Mouse (Mus musculus): Measurements from ENCODE around the gene Treh. TPM values are rescaled to one million over a fixed set of nuclear protein-coding genes. Genes with fewer than 3 reads are reported as not detected.

Treh gene
- polyA plus RNA-seq, 1 experiment from 2014 or later = not detected

DNA sequence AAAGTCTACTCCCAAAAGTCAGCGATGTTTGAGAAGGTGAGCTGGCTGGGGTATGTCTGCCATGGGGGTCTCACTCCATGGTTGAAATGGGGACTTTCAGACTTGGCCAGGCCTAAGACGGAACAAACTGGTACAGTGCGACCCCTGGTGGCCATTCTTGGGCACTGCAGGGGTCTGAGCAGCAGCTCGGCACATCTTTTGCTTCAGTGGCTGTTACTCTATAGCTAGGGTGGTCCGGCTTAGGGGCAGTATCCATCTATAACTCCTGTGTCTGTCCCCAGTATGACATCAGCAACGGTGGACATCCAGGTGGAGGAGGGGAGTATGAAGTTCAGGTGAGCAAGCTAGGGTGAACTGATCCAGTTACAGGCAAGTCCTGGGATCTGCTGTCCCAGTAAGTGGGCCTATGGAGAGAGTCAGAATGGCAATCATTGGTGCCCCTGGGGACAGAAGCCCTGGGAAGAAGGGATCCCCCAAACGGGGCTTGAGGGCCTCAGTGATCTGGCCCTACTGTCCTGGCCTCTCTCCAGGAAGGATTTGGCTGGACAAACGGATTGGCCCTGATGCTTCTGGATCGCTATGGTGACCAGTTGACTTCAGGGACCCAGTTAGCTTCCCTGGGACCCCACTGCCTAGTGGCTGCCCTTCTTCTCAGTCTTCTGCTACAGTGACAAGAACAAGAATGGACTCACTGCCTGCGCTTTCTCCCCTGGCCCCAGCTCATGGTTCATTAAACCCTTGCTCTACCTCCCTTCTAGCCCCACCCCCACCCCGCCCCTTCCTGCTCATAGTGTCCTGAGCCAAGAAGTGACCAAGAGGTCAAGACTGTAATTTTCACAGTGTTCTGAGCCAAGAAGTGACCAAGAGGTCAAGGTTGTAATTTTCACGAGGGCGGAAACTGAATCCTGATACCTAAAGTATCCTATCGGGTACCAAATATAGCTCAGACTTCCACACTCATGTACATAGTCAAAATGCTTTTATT, 12.6 kb downstream of the Treh start:
- Histone ChIP-seq H3K9ac (peak overlapping the region; percentile 46), H3K4me2 (no peak overlapping the region), H3K36me3 (peaks cover 36% of the 10 kb centered on the region), H3K9me3 (no peaks in the 10 kb centered on the region), H3K27ac (peak overlapping the region; percentile 73), H3K4me3 (no peak overlapping the region), H3K27me3 (no peaks in the 10 kb centered on the region), H3K4me1 (replicated peaks) (peaks cover 27% of the 10 kb centered on the region)
- WGBS = 28% methylated on average over 14 of the region's 14 CpGs
- ATAC-seq (ENCODE audit: low FRiP score) = peak; percentile 53

DNA sequence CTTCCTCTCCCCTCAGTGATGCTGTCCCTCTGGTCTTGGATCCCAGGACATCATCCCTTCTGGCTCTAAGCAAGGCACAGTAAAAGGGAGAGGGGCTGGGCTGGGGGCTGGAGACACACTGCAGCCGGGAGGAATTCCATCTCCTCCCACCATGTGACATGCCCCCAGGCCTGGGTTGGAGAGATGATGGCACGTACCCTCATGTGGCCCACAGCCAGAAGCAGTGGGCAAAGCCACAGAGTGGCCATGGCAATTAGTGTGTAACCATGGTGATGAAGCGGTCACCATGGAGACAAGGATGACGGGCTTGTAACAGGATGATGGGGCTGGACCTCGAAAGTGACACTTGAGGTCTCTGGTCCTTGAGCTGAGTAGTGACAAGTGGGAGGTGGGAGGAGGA, 13.6 kb downstream of the Treh start:
- WGBS = 19% methylated on average over 5 of the region's 5 CpGs
- Histone ChIP-seq H3K4me3 (no peak overlapping the region), H3K27me3 (no peaks in the 10 kb centered on the region), H3K4me2 (0 out of 2 replicates have a peak overlapping the region, but pooled peaks have one; percentile 13), H3K9me3 (no peaks in the 10 kb centered on the region), H3K9ac (peak overlapping the region; percentile 49; the same call in 1 of the 2 replicates), H3K36me3 (peaks cover 46% of the 10 kb centered on the region), H3K4me1 (replicated peaks) (peaks cover 30% of the 10 kb centered on the region), H3K27ac (peak overlapping the region; percentile 73)
- ATAC-seq (ENCODE audit: low FRiP score) = peak; percentile 72

DNA sequence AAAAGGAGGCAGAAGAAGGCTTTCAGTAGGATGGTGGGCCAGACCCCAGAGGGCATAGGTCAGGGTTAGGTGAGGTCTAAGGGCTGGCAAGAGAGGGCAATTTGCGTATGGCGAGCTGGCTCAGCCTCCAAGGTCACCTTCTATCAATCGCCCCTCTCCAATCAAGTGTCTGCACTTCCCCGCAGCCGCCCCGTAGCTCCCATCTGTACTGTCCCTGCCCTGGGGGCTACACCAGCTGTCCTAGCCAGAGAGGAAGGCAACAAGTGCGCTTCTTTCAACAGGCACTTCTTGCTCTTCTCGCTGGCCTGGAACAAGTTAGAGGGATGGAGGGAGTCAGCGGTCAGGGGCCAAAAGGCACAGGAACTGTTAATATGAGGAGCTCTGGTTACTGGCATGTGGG, 15.0 kb downstream of the Treh start:
- Histone ChIP-seq H3K4me2 (no peak overlapping the region), H3K4me1 (replicated peaks) (peaks cover 30% of the 10 kb centered on the region), H3K27ac (no peak overlapping the region), H3K9me3 (no peaks in the 10 kb centered on the region), H3K27me3 (no peaks in the 10 kb centered on the region), H3K36me3 (peaks cover 59% of the 10 kb centered on the region), H3K4me3 (no peak overlapping the region), H3K9ac (no peak overlapping the region)
- no peak for ATAC-seq (ENCODE audit: low FRiP score)
- WGBS = 65% methylated on average over 9 of the region's 9 CpGs

DNA sequence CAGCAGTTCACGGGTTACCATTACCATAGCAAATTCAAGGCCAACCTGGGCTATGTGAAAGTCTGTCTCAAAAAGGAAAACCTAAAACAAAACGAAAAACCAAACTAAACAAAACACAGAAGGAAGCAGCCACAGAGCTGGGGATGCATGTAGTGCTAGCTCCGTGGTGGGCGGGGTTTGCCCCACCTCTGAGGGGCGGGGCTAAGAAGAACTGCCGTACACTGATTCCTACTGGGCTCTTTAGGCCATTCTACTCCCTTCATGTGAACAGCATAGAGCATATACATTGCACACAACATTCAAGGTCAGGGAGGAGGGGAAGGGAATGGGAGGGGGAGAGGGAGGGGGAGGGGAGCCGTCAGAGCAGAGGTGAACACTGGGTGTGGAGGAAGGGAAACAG, 17.6 kb downstream of the Treh start:
- 51% methylated on average over 7 of the region's 7 CpGs for WGBS
- peaks cover 86% of the 10 kb centered on the region for H3K36me3 ChIP-seq
- H3K27me3 ChIP-seq = no peaks in the 10 kb centered on the region
- no peak for ATAC-seq (ENCODE audit: low FRiP score)
- H3K4me1 ChIP-seq (replicated peaks) = peaks cover 27% of the 10 kb centered on the region
- H3K27ac ChIP-seq = no peak overlapping the region
- no peak overlapping the region for H3K4me3 ChIP-seq
- H3K9me3 ChIP-seq = no peaks in the 10 kb centered on the region
- no peak overlapping the region for H3K9ac ChIP-seq
- no peak overlapping the region for H3K4me2 ChIP-seq

DNA sequence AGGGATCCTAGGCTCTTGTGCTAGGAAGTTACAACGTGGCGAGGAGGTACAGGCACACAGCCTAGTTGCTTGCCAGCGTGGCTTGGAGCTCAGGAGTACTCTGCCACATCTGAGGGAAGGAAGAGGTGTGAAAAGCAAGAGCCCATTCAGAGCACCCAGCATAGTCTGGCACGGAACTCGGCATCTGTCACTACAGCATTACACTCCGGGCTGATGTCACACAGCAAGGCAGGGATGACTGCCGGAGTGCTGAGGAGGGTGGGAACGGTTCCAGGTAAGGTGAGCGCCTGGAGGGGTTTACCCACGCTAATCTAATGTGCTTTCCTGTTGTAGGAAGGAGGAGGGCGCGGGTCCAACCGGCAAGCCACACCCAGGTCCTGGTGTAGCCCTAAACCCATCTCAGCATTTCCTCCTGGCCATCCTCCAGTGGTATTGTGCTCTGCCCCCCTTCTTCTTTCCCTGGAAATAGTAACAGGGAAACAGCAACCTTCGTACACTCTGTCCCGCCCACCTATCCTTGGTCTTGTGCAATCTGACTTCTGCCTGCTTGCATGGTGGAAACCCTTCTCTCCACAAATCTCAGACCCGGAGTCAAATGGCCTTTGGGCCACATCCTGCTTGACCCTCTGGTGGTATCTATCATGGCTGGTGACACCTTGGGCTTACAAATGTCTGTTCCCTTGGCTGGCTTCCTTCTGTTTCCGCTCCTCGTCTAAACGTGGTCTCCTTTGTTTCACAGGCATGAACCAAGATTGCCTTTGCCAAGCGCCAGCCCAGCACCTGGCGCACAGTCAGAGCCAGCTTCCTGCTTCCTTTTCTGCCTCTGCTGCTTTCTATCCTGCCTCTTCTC, 18.9 kb downstream of the Treh start:
- H3K4me2 ChIP-seq = no peak overlapping the region
- H3K4me1 ChIP-seq (replicated peaks) = peaks cover 15% of the 10 kb centered on the region
- H3K4me3 ChIP-seq = no peak overlapping the region
- H3K27me3 ChIP-seq = no peaks in the 10 kb centered on the region
- 0 out of 2 replicates have a peak overlapping the region, but pooled peaks have one; percentile 16 for H3K9ac ChIP-seq
- ATAC-seq (ENCODE audit: low FRiP score) = no peak
- H3K27ac ChIP-seq = no peak overlapping the region; the same call in 1 of the 2 replicates
- no peaks in the 10 kb centered on the region for H3K9me3 ChIP-seq
- H3K36me3 ChIP-seq = peaks cover 92% of the 10 kb centered on the region
- 86% methylated on average over 21 of the region's 21 CpGs for WGBS

DNA sequence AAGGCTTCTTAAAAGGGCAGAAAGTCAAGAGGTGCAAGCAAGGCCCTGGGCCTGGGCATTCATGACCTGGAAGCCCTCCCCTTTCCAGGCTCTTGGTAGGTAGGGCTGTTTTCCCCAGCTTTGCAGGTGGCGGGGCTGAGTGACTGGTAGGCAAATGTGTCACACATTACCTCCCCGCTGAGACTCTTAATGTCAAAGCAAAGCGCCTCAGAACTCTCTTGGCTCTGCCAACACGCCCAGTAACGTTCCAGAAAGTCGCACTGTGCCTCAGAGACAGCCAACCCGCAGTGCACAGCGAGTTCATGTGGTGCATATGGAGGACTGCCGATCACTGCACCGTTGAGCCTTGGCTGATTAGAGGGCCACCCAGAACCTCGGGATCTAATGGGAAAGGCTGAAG, 20.0 kb downstream of the Treh start:
- H3K27me3 ChIP-seq = no peaks in the 10 kb centered on the region
- H3K4me3 ChIP-seq = no peak overlapping the region
- H3K27ac ChIP-seq = no peak overlapping the region
- 0 out of 2 replicates have a peak, but pooled peaks cover 4% of the 10 kb centered on the region for H3K4me1 ChIP-seq (replicated peaks)
- ATAC-seq (ENCODE audit: low FRiP score) = no peak
- H3K36me3 ChIP-seq = peaks cover 92% of the 10 kb centered on the region
- WGBS = 82% methylated on average over 11 of the region's 11 CpGs
- H3K9me3 ChIP-seq = no peaks in the 10 kb centered on the region
- H3K9ac ChIP-seq = no peak overlapping the region
- H3K4me2 ChIP-seq = no peak overlapping the region

DNA sequence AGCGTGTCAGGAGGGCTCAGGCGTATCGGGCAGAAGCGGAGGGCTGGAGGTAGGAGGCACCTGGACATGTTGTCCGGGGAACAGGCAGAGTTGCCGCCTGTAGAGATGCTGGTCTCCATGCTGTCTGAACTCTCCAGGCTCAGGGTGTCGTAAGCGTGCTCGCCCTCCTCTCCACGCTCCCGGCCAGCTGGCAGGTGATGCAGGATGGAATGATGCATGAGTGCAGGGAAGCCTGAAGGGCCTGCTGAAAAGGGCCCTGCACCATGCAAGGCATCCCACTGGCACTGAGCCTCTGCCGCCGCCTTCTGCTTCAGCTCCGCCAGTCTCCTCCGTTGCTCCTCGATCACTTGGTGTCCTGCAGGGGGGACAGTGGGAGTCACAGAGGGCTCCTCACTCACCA, 24.8 kb downstream of the Treh start:
- WGBS = 95% methylated on average over 16 of the region's 16 CpGs
- Histone ChIP-seq H3K27me3 (no peaks in the 10 kb centered on the region), H3K4me2 (no peak overlapping the region), H3K36me3 (peaks cover 100% of the 10 kb centered on the region), H3K9me3 (no peaks in the 10 kb centered on the region), H3K27ac (no peak overlapping the region), H3K9ac (no peak overlapping the region), H3K4me3 (no peak overlapping the region), H3K4me1 (replicated peaks) (no peaks in the 10 kb centered on the region)
- ATAC-seq (ENCODE audit: low FRiP score) = no peak

DNA sequence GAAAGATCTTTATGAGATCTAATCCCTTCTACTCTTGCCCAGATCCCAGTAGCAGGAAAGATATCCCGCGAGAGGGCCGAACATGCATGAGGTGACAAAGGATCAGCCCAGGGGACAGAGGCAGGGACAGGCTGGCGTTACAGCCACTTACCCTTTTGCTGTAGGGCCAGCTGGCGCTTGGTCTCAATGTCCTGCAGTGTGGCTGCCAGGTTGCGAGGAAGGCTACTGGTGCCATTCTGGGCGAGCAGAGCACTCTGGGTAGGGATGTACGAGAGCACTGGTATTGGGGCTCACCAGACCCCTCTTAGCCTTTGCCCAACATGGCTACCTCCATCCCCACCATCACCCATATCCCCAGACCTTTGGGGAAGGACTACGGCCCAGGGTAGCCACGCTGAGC, 26.2 kb downstream of the Treh start:
- no peak overlapping the region for H3K4me2 ChIP-seq
- H3K9me3 ChIP-seq = no peaks in the 10 kb centered on the region
- ATAC-seq (ENCODE audit: low FRiP score) = no peak
- peak overlapping the region; percentile 13; the same call in 1 of the 2 replicates for H3K9ac ChIP-seq
- no peaks in the 10 kb centered on the region for H3K27me3 ChIP-seq
- no peak overlapping the region for H3K4me3 ChIP-seq
- no peak overlapping the region for H3K27ac ChIP-seq
- H3K36me3 ChIP-seq = peaks cover 100% of the 10 kb centered on the region
- no peaks in the 10 kb centered on the region for H3K4me1 ChIP-seq (replicated peaks)
- WGBS = 92% methylated on average over 10 of the region's 10 CpGs

DNA sequence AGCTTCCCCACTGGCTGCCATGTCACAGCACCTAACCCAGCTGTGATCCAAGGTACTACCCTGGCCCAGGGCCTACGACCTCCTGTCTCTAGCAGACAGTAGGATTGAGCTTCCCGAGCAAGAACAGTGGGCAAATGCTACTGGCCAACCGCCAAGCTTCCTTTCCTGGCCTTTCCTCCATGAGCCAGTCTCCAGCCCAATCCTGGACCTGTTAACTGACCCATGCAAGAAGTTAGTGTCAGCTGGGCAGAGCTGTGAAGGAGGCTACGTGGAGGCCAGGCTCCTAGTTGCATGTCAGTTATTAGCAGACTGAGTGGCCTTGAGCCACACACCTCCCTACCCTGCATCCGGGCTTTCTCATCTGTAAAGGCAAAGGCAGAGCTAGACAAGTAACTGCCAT, 26.7 kb downstream of the Treh start:
- 87% methylated on average over 5 of the region's 5 CpGs for WGBS
- Histone ChIP-seq H3K4me3 (no peak overlapping the region), H3K9ac (no peak overlapping the region; the same call in 1 of the 2 replicates), H3K9me3 (no peaks in the 10 kb centered on the region), H3K27me3 (no peaks in the 10 kb centered on the region), H3K4me1 (replicated peaks) (no peaks in the 10 kb centered on the region), H3K4me2 (no peak overlapping the region), H3K27ac (no peak overlapping the region), H3K36me3 (peaks cover 99% of the 10 kb centered on the region)
- no peak for ATAC-seq (ENCODE audit: low FRiP score)

DNA sequence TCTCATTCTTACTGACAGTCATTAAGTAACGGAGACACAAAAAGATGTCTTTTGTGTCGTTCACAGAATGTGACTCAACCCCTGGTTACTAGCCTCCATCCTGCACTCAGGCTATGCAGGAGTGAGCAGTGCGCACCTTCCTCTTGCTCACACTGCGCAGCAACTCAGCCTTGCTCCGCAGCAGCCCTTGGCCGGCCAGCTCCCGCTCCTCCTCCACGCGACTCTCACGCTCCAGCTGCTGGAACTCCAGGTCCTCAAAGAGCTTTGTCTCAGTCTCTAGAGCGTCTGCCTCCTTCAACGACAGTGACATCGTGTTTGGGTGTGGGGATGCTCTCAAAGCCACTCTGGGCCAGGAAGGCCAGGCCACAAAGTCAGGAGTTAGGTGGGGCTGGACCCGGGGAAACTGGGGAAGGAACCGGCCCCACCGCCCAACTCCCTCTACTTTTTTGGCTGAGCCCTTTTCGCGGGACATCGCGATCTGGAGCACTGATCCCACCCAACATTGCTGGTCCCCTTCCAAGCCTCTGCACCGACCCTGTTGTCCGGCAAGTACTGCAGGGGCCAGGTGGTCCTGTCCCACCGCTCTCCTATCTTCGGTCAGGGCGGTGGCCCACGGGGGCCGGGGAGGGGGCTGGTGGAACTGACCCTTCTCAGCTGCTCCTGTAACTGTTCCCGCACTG, 34.9 kb downstream of the Treh start:
- H3K27me3 ChIP-seq = peaks cover 4% of the 10 kb centered on the region; the same call in 1 of the 2 replicates
- H3K4me3 ChIP-seq = peak overlapping the region; percentile 27
- peak; percentile 39 for ATAC-seq (ENCODE audit: low FRiP score)
- peaks cover 23% of the 10 kb centered on the region for H3K4me1 ChIP-seq (replicated peaks)
- H3K4me2 ChIP-seq = peak overlapping the region; percentile 55
- H3K27ac ChIP-seq = no peak overlapping the region; the same call in 1 of the 2 replicates
- H3K36me3 ChIP-seq = peaks cover 90% of the 10 kb centered on the region
- H3K9me3 ChIP-seq = no peaks in the 10 kb centered on the region
- peak overlapping the region; percentile 65 for H3K9ac ChIP-seq
- WGBS = 20% methylated on average over 28 of the region's 28 CpGs

DNA sequence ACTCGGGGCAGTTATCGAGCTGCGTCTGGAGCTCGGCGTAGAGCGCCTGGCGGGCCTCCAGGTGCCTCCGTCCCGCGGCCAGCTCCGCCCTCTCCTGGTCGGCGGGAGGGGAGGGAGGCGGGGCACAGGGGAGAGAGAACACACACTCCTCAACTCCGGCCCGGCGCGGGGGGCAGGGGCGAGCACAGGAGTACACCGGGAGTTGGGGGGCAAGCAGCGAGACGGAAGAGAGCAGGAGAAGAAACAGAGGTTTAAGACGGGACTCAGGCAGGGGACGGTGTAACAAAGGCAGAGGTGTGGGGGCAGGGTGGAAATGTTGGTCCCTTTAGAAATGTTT, 35.4 kb downstream of the Treh start:
- Histone ChIP-seq H3K4me1 (replicated peaks) (peaks cover 23% of the 10 kb centered on the region), H3K4me3 (peak overlapping the region; percentile 27), H3K27ac (no peak overlapping the region; the same call in 1 of the 2 replicates), H3K9ac (peak overlapping the region; percentile 65), H3K9me3 (no peaks in the 10 kb centered on the region), H3K4me2 (peak overlapping the region; percentile 55), H3K27me3 (peaks cover 4% of the 10 kb centered on the region; the same call in 1 of the 2 replicates), H3K36me3 (peaks cover 90% of the 10 kb centered on the region)
- ATAC-seq (ENCODE audit: low FRiP score) = peak; percentile 56
- 4% methylated on average over 24 of the region's 24 CpGs for WGBS

All from hindbrain, embryonic 13.5 days (tissue).